Mouse (Mus musculus) spleen, postnatal 14 days (tissue): Measurements from ENCODE around the gene Rtp3.

Experiments used
- DNase-seq, 2 experiments: peaks; one replicate each; pipeline ENCODE4 v3.0.0; 2021 to 2022; ENCODE audit warnings: low spot score in 2 of 2

Gene Rtp3

DNA sequence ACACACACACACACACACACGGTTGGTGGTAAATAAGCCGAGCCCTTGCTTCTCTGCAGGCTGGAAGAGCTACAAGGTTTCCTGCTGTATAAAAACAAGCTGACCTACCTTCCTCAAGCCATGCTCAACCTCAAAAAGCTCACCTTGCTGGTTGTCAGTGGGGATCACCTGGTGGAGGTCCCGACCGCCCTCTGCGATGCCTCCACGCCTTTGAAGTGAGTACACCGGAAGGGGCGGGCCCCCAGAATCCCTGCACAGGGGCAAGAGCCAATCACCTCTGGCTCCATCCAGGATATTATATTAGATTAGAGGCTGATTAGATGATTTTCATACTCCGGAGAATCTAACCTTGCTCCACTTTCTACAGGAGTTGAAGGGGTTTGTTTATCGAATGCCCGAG, 11.0 kb downstream of the Rtp3 start:
- no peak for DNase-seq

DNA sequence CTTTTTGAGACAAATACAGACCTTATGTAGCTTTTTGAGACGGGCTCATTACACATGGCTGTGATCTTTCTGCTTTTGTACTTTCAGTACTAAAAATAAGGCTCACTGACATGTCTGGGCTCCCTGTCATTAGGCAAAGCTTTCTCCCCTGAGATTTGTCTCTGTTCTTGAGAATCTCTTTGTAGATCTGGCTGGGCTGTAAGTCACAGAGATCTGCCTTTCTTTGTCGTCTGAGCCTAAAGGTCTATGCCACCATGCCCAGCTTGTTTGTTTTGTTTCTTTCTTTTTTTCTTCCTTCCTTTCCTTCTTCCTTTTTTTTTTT, 24.5 kb downstream of the Rtp3 start:
- no peak for DNase-seq

DNA sequence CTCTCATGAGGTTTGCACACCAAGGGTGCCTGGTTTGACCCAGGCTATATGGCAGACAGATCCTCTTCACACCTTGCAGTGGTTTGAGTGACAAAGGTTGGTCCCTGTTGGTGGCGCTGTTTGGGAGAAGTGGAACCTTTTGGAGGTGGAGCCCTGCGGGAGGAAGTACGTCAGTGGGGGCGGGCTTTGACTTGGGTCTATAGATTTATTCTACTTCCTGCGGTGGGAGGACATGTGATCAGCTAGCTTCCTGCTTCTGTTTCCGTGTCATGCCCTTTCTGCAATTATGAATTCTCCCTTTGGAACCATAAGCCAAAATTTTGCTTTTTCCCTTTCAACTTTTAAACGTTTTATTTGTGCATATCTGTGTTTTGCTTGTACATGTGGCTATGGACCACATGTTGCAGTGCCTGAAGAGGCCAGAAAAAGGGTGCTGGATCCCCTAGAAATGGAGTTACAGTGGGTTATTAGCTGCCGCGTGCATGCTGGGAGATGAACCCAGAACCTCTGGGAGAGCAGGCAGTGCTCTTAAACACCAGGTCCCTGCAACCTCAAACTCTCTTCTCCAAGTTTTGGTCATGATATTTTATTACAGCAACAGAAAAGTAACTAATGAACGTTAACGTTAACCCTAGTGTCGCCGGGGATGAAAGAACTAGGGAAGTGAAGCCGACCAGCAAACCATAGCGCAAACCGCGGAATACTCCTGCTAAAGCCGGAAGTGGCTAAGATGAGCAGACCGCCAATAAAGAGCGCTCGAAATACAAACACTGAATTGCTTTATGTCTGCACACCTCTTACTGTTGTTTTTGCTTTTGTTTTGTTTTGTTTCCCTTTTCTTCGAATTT, 25.1 kb downstream of the Rtp3 start:
- DNase-seq = no peak

DNA sequence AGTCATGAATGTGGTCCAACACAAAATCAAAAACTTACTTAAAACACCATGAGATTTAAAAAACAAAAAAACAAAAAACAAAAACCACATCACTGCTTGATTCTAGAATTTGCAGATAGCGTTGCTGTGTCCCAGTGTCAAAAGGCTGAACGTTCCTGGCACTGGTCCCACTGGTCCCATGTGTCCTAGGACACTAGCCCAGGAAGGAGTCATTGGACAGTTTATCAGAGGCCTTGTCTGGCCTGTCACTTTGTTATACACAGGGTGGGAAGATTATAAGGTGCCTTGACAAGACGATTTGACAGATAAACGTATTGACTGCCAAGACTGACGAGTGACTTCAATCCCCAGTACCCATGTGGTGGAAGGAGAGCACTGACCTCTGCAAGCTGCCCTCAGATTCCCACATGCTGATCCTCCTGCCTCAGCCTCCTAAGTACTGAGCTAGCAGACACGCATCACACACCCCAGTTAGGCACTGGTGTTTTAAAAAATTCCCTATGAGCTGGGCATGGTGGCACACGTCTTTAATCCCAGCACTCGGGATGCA, 26.7 kb downstream of the Rtp3 start:
- no peak for DNase-seq

DNA sequence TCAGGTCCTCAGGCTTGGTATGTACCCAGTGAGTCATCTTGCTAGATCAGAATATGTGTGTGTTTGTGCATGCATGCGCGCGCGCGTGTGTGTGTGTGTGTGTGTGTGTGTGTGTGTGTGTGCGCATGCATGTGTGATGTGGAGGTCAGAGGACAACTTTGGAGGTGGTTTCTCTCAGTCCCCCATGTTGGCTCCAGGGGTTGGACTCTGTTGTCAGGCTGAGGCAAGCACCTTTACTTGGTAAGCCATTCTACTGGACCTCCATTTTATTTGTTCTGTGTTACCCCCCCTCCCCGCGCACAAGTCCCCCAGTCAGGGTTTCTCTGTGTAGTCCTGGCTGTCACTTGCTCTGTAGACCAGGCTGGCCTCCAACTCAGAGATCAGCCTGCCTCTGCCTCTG, 29.0 kb downstream of the Rtp3 start:
- DNase-seq = no peak

DNA sequence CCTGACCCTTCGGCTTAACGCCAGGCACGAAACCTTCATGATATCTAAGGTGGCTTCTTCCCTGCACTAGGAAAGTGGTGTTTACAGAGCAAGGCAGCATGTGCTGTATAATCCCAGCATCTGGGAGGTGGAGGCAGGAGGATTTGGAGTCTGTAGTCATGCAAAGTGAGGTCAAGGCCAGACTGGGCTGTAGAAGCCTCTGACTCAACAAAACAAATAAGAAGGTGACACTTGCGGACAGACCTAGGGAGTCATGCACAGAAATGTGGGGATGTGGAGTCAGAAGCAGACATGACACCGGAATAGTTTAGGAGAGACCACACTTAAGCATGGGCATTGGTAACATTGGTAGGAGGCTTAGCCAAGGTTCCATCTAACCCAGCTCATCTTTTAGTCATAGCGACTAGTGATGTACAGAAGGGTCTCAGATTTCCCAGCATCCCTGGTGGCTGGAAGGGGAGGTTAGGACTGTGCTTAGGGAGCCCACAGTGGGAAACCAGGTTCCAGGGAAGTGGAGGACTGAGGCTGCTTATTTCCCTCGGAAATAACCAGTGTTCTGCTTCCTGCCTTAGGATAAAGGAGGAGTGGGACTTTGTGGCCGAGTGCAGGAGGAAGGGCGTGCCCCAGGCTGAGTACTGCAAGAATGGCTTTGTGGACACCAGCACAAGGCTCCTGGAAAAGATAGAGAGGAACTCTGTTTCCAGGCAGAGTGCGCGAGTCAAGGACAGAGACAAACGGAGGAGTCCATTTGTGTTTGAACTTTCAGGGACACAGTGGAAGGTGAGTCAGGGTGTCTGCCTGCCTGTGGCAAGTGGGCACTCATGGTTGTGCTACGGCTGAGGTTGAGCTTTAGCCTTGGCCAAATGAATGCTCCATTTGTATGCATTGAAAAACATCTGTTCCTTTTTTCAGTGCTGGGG, 29.9 kb downstream of the Rtp3 start:
- no peak for DNase-seq

DNA sequence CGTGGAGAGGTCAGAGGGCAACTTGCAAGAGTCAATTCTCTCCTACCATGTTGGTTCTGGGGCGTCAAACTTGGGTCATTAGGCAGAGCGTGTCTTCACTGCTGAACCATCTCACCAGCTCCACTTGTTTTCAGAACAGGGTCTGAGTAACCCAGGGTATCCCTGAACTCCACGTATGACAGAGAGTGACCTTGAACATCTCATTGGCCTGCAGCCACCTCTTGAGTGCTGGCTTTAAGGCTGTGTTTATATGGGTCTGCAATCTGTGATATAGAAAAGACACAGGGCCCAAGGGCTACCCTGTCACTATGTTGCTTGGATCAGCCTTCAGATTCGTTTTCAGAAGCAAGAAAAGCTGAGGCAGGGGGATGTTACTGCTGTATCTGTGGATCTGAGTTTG, 30.7 kb downstream of the Rtp3 start:
- DNase-seq = no peak

DNA sequence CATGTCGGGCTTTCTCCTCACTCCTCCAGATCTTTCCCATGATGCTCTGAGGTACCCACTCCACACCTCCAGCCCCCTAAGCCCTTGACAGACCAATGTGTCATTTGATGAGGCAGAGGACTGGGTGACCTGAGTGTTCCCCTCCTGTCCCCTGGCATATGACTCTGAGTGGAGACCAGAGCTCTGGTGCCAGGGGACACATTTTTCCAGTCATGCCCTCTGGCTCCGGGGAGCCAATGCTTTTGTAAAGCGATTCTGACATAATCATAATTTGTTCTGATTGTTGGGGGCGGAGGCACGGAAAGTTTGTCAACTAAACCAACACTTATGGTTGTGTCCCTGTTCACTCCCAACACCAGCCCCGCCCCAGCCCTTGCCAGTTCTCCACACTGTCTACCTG, 34.4 kb downstream of the Rtp3 start:
- no peak for DNase-seq

DNA sequence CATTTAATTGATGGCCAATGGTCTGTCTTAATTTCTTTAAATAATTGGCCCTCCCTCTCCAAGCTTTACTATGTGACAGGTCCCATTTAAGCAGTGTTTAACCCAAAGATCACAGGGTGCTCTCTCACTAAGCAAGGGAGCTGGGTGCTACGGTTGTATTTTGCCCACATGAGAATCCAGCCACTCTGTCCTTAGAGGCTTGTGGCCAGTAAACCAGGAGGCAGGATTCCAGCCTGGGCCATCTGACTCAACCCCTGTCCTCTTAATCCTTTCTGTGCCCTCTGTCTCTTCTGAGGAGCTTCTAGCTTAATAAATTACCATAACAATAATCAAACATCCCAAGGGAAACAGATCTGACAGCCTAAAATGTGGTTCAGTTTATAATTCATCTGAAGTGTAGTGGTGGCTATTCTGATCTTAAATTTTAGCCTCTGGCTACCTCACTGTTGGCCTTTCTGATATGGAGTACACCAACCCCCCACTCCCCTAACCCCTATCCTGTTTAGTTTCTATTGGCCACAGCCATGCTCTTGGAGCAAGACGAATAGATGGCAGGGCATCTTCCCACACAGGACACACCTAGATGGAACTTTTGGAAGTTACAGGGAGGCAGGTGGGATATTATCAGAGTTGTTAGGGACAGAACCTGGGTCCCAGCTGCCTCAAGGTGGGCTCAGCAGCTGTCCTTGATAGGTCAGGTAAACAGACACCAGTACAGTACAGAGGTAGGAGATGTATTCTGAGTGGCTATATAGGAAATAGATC, 35.5 kb downstream of the Rtp3 start:
- DNase-seq = no peak

DNA sequence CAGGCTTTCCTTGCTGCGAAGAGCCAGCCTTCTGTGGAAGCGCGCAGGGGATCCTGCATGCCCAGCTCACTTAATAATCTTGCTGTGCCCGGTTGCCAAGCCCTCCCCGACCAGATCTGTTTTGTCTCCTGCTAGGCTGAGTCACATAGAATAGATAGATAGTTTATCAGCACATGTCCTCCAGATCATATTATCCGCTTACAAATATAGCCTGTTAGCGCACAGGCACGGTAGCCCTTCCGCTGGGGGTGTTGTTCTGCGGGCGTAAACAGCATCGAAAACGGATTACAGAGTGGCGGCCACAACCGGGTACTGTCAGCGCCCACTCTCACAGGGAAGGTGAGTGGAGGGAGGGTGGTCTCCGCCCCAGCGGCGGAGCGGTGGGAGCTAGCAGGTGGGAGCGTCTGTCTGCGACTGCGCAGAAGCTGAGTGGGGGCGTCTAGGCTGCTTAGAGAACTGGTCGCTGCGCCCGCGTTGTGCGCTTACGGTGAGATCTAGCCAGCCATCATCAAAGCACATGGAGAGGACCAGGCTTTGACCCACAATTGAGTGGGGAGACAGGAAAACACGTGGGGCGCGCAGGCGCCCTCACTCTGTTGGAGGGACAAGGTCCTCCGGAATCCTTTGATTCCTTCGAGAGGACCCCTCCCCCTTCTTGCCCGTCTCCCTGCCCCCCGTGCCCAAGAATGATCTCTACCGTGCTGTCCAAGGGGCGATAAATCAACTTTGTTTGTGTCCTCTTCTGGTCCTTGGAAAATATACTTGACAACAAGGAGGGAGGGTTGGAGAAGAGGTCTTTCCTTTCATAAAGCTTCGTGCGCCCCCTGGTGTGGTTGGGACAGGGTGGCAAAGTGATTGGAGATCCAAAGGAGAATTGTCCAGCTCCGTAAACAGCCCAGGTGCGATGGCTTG, 36.6 kb downstream of the Rtp3 start:
- DNase-seq = peak in 1 of 2 experiments; percentile 15

DNA sequence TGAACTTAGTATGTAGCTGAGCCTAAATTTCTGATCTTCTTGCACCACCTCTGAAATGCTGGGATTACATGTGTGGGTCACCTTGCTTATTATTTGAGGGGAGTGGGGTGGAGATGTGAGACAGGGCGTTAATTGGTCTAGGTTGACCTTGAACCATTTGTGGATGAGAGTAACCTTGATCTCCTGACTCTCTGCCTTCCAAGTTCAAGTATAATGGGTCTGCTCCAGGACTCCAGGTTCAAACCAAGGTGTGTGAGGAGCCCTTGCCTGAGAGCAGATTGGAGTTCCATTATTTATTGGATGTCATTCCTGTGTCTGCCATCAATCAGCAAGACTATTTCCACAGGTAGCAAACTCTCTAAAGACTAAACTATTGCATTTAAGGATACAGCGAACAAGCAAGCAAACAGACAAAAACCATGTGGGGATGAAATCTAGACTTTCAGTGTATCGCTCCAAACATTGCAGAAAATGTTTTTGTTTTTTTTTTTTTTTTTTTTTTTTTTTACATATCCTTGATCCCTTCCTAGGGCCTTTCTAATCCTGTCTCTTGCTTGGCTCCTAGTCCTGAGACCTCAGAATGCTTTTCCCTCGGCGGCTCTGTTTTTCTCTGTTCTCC, 37.3 kb downstream of the Rtp3 start:
- no peak for DNase-seq

DNA sequence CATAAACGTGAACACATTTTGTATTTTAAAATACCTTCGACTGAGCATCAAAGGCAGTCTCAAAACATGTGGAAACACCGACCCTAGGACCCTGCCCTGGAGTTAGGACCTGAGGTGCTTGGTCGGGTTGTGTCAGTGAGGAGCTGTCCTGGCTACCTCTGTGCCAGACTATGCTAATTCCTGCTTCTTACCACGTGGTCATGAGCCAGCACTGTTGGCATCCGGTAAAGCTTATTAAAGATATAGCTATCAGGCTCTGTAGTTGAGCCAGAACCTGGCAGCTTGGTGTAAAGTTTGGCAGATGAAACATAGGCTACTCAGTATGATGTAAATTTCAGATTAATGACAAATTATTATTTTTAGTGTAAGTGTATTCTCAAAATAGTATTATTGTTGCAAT, 38.0 kb downstream of the Rtp3 start:
- no peak for DNase-seq

DNA sequence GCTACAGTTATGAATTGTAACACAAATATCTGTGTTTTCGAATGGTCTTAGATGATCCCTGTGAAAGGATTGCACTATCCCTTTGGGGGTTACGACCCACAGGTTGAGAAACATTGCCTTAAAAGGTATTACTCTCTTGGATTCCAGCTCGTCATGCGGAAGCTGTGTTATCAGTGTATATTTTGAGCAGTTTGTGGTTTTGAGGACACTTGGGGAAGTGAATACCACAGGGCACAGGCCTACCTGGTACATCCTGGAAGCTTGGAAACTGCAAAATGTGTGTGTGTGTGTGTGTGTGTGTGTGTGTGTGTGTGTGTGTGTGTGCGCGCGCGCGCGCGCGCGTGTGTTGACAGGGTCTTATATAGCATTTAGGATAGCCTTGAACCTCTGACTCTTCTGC, 38.5 kb downstream of the Rtp3 start:
- DNase-seq = no peak

DNA sequence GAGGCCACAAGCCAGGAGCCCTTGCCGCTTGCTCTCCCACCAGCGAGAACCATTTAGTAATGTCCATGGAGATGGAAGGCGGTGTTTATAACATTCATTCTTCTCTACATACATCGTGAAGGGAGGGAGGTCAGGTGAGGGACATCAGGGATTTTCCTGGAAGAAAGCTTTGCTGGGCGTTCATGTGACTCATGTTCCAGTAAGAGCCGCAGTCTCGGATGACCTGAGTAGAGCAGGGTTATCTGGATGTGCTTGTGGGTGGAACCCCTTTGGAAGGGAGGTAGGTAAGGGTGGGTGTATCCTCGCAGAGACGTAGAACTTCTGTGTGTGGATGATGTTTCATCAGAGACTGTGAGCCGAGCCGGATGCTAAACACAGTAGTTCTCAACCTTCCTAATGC, 39.0 kb downstream of the Rtp3 start, which contains the start of gene Lrrc2:
Lrrc2 (plus strand) TSS at position 149 of the 400 bp plus-strand sequence.
- DNase-seq = no peak

DNA sequence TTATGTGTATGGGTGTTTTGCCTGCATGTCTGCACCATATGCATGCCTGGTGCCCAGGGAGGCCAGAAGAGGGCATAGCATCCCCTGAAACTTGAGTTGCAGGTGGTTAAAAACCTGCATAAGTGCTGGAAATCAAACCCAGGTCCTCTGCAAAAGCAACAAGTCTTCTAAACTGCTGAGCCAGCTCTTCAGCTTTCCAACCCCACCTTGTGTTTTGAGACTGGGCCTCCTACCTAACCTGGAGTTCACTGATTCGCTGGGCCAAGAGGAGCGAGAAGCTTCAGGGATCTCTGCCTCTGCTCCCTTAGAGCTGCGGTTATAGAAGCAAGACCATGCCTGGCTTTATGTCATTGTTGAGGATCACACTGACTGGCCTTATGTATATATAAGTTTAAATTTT, 40.3 kb downstream of the Rtp3 start:
- DNase-seq = no peak

DNA sequence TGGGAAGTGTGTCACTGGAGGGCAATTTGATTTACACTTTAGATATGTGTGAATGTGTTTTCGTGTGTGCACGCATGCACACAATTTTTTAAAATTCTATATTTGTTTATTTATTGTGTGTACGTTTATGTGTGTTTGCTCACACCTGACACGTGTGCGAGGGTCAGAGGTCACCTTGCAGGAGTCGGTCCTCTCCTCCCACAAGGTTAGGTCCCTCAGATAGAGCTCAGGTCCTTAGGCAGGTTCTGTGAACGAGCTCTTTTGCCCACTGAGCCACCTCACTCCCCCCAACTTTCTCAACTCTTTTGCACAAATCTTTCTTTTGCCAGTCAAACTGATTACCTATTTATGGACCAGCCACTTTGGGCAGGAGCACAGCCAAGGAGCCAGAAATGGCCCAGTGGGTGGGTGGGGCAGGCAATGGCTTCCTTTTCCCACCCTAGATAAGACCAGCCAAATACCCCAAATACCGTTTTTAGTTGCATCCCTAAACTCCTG, 41.5 kb downstream of the Rtp3 start:
- no peak for DNase-seq

DNA sequence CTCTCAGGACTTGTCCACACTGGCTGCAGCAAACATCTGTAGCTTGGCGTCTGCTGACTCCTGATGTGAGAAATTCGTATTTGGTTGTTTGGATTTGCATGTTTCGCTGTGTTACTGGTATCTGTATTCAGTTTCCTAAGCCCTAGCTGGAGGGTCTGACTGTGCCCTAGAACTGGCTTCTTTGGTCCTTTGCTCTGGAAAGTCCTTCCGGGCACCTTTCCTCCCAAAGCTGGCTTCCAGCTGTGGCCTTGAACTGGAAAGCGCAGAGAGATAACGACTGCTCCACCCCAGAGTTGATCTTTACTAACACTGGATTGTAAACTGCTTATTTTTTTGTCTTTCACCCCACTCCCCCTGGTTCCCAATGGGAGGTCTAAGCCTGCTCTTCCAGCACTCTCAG, 42.5 kb downstream of the Rtp3 start:
- no peak for DNase-seq

DNA sequence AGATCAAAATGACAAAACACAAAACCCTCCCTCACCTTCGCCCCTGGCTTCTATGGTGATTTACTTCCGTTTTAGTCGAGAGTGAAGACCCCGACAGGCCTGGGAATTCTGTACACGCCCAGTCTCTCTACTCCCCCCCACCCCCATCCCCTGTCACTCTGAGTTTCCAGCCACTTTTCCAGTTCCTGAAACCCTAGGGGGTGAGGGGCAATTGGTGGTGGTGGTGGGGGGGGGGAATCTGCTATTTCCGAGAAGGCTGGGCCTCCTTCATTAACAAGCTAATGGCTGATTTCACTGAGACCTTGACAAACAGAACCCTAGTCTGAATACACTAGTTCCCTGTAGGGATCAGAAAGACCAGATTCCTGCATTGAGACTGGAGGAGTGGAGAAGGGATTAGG, 43.1 kb downstream of the Rtp3 start:
- DNase-seq = no peak

DNA sequence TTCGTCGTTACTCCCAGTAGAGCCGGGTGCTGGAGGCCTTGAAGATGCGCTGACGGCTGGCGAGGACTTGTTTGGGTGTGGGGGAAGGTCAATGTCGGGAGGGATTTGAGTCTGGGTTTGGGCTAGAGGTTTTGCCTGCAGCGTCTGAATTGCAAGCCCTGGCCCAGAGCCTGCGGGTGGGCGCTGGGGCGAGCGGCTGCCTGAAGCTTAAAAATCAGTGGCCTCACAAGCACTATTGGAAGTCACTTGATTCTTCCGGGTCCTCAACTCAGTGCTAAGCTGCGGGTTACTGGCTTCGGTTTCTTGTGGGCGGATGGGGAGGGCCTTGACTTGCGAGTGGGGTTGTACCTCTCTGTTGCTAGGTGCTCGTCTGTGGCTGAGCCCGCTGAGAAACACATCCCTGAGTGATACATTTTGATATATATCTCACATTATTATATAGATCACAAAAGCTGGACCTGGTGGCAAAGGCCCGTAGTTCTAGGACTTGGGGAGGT, 43.8 kb downstream of the Rtp3 start:
- no peak for DNase-seq

DNA sequence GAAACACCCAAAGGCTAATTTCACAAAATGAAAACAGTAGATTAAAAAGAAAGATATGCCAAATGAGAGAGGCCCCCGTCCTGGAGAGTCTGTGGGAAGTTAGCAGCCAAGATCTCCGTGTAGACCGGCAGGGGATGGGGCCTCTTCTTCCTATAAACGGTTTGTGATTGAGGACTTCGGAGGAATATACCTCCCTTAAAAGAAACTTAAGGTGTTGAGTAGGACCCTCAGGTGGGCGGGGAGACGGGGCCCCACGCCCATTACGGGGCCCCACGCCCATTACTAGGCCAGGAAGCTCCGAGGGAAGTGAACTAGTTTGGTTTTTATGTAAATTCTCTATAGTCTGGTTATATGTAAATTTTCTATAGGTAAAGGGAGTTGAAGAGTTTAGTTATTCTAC, 44.5 kb downstream of the Rtp3 start, which contains the start of gene Tdgf1:
Tdgf1 (minus strand) TSS at position 233 of the 400 bp plus-strand sequence.
- DNase-seq = no peak
